Mouse (Mus musculus): ENCODE results near the gene Thbs3. TPM values are rescaled to one million over a fixed set of nuclear protein-coding genes. Genes with fewer than 3 reads are reported as not detected.

The Thbs3 gene
- polyA plus RNA-seq, 1 experiment from 2014 or later = 10.4 TPM

- Histone ChIP-seq H3K4me2 (ENCODE audit: low read length) (peak overlapping the region; percentile 80), H3K36me3 (ENCODE audit: insufficient read depth, low read length) (no peaks in the 10 kb centered on the region), H3K4me3 (replicated peaks; ENCODE audit: low read depth, low read length) (no peak overlapping the region), H3K27me3 (ENCODE audit: insufficient read depth, low read length) (no peaks in the 10 kb centered on the region), H3K4me1 (replicated peaks; ENCODE audit: insufficient read depth, low read length) (peaks cover 29% of the 10 kb centered on the region), H3K9ac (ENCODE audit: low read depth, low read length) (peak overlapping the region; percentile 72; the same call in 1 of the 2 replicates), H3K27ac (no peak overlapping the region), H3K9me3 (replicated peaks; ENCODE audit: low read length) (no peaks in the 10 kb centered on the region)
- 77% methylated on average over 4 of the region's 4 CpGs for WGBS
- ATAC-seq (replicated peaks; ENCODE audit: low FRiP score, low read depth) (no peak), DNase-seq (ENCODE audit: low spot score) (no peak)
- no peak for TF ChIP-seq CTCF (IDR thresholded peaks at IDR 0.05; ENCODE audit: low read depth)
These were observed 32.5 kb downstream of the Thbs3 start for GRCm38 (mm10) chr3:89247466-89247865.

DNA sequence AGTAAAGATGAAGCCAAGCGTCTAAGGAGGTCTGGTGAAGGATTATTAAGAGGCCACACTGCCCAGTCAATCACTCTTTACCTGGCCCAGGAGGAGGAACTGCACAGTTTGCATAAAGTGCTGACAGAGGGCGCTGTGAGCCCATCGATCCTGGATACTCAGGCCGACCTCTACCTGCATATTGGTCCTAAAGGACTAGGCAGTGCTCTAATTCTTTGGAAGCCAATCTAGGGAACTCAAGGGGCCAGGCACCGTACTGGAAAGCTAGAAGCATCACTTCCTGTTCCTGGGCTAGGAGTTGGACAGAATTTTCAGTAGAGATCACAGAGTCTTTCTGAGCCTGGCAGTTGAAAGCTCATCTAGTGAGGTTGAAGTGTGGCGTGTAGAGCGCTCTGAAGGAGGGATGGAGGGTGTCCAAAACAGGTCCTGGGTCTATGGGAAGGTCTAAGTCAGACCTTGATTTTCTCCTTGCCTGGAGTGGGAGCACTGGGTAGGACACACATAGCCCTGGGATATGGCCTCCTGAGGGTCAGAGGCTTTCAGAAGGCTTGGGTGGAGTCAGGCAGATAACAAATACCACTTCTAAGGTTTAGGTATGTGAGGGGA lies 35.6 kb downstream of the Thbs3 start:
- ATAC-seq (replicated peaks; ENCODE audit: low FRiP score, low read depth) (peak; percentile 17; the same call in 1 of the 2 replicates), DNase-seq (ENCODE audit: low spot score) (peak; percentile 79)
- H3K27ac ChIP-seq = peak overlapping the region; percentile 77
- no peaks in the 10 kb centered on the region for H3K9me3 ChIP-seq (replicated peaks; ENCODE audit: low read length)
- H3K4me3 ChIP-seq (replicated peaks; ENCODE audit: low read depth, low read length) = no peak overlapping the region
- H3K4me1 ChIP-seq (replicated peaks; ENCODE audit: insufficient read depth, low read length) = peaks cover 14% of the 10 kb centered on the region
- WGBS = 19% methylated on average over 7 of the region's 7 CpGs
- TF ChIP-seq CTCF (IDR thresholded peaks at IDR 0.05; ENCODE audit: low read depth) = peak; percentile 88
- H3K9ac ChIP-seq (ENCODE audit: low read depth, low read length) = no peak overlapping the region
- H3K4me2 ChIP-seq (ENCODE audit: low read length) = 0 out of 2 replicates have a peak overlapping the region, but pooled peaks have one; percentile 29
- H3K27me3 ChIP-seq (ENCODE audit: insufficient read depth, low read length) = no peaks in the 10 kb centered on the region
- no peaks in the 10 kb centered on the region for H3K36me3 ChIP-seq (ENCODE audit: insufficient read depth, low read length)

DNA sequence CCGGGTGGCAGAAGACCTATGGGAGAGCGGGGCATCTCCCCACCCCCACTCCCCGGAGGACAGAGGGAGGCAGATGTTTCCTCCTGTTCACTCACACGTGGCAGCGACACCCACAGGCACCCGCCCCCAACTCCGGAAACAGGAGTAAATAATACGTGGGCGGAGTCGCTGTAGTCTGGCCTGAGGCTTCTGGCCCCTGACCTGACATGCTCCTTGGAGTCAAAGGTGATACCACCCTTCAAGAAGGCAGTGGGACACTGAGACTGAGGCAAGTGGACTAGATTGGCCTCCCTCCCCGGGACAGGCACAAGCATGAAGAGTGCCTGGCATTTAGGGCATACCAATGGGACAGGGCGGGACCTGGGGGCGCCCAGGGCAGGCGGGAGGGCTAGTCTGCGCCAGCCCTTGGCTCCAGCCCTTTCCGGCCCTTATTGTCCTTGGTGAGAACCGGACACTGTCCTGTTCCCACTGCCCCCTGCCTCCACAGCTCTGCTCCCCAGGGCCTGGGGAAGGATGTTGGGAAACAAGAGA lies 36.5 kb downstream of the Thbs3 start:
- no peak overlapping the region for H3K4me3 ChIP-seq (replicated peaks; ENCODE audit: low read depth, low read length)
- peak; percentile 82 for DNase-seq (ENCODE audit: low spot score)

DNA sequence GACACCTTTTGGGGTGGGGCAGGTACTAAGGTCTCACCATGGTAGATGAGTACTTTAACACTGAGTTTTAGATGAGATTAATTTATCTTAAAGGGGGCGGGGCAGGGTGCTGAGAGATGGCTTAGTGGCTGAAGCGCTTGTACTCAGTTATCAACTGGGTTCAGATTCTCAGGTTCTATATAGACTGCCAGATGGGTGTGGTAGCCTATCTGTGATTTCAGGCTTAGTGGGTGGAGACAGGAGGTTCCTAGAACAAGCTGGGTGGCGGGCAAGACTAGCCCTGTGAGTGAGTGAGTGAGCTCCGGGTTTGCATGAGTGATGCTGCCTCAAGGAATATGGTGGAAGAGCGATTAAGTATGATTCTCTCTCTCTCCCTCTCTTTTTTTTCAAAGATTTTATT lies 40.0 kb downstream of the Thbs3 start:
- H3K9me3 ChIP-seq (replicated peaks; ENCODE audit: low read length) = no peaks in the 10 kb centered on the region
- 92% methylated on average over 5 of the region's 5 CpGs for WGBS
- ATAC-seq (replicated peaks; ENCODE audit: low FRiP score, low read depth) = no peak

More for the DNA sequence above, 36.5 kb downstream of the Thbs3 start:
- no peaks in the 10 kb centered on the region for H3K27me3 ChIP-seq (ENCODE audit: insufficient read depth, low read length)
- no peaks in the 10 kb centered on the region for H3K36me3 ChIP-seq (ENCODE audit: insufficient read depth, low read length)
- TF ChIP-seq CTCF (IDR thresholded peaks at IDR 0.05; ENCODE audit: low read depth) = no peak; the same call in 1 of the 2 replicates
- peak; percentile 57 for ATAC-seq (replicated peaks; ENCODE audit: low FRiP score, low read depth)
- peaks cover 14% of the 10 kb centered on the region for H3K4me1 ChIP-seq (replicated peaks; ENCODE audit: insufficient read depth, low read length)
- H3K9me3 ChIP-seq (replicated peaks; ENCODE audit: low read length) = no peaks in the 10 kb centered on the region
- WGBS = 1% methylated on average over 17 of the region's 17 CpGs
- H3K27ac ChIP-seq = peak overlapping the region; percentile 64
- peak overlapping the region; percentile 29 for H3K4me2 ChIP-seq (ENCODE audit: low read length)
- no peak overlapping the region for H3K9ac ChIP-seq (ENCODE audit: low read depth, low read length)

DNA sequence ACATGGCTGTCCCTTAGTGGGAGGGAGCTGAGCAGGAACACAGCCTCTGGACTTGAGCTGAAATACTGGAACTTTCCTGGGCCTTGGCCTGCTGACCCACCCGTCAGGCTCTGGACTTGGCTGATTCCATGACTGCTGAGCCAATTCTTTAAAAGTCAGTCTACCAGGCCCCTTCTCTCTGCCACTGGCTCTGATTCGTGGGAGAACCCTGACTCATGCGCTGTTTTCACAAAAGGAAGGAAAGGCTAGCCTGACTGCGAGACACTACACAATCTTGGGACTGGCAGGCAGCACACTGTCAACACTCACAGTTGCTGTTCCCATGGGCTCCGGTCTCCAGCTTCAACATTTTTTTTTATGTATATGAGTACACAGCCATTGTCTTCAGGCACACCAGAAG lies 41.2 kb downstream of the Thbs3 start:
- 72% methylated on average over 5 of the region's 5 CpGs for WGBS
- TF ChIP-seq CTCF (IDR thresholded peaks at IDR 0.05; ENCODE audit: low read depth) = no peak
- Histone ChIP-seq H3K36me3 (ENCODE audit: insufficient read depth, low read length) (no peaks in the 10 kb centered on the region), H3K9me3 (replicated peaks; ENCODE audit: low read length) (no peaks in the 10 kb centered on the region), H3K4me3 (replicated peaks; ENCODE audit: low read depth, low read length) (no peak overlapping the region), H3K4me1 (replicated peaks; ENCODE audit: insufficient read depth, low read length) (peaks cover 7% of the 10 kb centered on the region), H3K27me3 (ENCODE audit: insufficient read depth, low read length) (no peaks in the 10 kb centered on the region), H3K4me2 (ENCODE audit: low read length) (no peak overlapping the region), H3K9ac (ENCODE audit: low read depth, low read length) (no peak overlapping the region), H3K27ac (no peak overlapping the region)
- ATAC-seq (replicated peaks; ENCODE audit: low FRiP score, low read depth) = no peak
- DNase-seq (ENCODE audit: low spot score) = no peak

More for the DNA sequence above, 40.0 kb downstream of the Thbs3 start:
- Histone ChIP-seq H3K9ac (ENCODE audit: low read depth, low read length) (no peak overlapping the region), H3K27me3 (ENCODE audit: insufficient read depth, low read length) (no peaks in the 10 kb centered on the region), H3K4me2 (ENCODE audit: low read length) (no peak overlapping the region), H3K27ac (no peak overlapping the region), H3K4me3 (replicated peaks; ENCODE audit: low read depth, low read length) (no peak overlapping the region), H3K4me1 (replicated peaks; ENCODE audit: insufficient read depth, low read length) (peaks cover 14% of the 10 kb centered on the region), H3K36me3 (ENCODE audit: insufficient read depth, low read length) (no peaks in the 10 kb centered on the region)
- no peak for DNase-seq (ENCODE audit: low spot score)
- no peak for TF ChIP-seq CTCF (IDR thresholded peaks at IDR 0.05; ENCODE audit: low read depth)

- H3K4me3 ChIP-seq (replicated peaks; ENCODE audit: low read depth, low read length) = no peak within 1 kb of the TSS
These were observed 44.1 kb downstream of the Thbs3 start, which contains the start of gene Dpm3 for GRCm38 (mm10) chr3:89259076-89259475. Gene Dpm3, plus strand, starts transcription at chr3:89259358.

More at GRCm38 (mm10) chr3:89259076-89259475, 44.1 kb downstream of the Thbs3 start, which contains the start of gene Dpm3:
- no peak for ATAC-seq (replicated peaks; ENCODE audit: low FRiP score, low read depth)
- Histone ChIP-seq H3K27ac (no peak within 1 kb of the TSS), H3K9ac (ENCODE audit: low read depth, low read length) (no peak within 1 kb of the TSS), H3K4me2 (ENCODE audit: low read length) (no peak within 1 kb of the TSS), H3K36me3 (ENCODE audit: insufficient read depth, low read length) (no peaks in the 10 kb centered on the region), H3K9me3 (replicated peaks; ENCODE audit: low read length) (no peaks in the 10 kb centered on the region), H3K27me3 (ENCODE audit: insufficient read depth, low read length) (no peaks in the 10 kb centered on the region), H3K4me1 (replicated peaks; ENCODE audit: insufficient read depth, low read length) (no peaks in the 10 kb centered on the region)
- TF ChIP-seq CTCF (IDR thresholded peaks at IDR 0.05; ENCODE audit: low read depth) = no peak
- WGBS = 35% methylated on average over 7 of the region's 7 CpGs
- DNase-seq (ENCODE audit: low spot score) = no peak

All from kidney, postnatal 0 days (tissue).